Mouse (Mus musculus) ES-Bruce4 (cell line): ENCODE data around the gene Ctsf.

Experiments
- CTCF ChIP-seq: IDR thresholded peaks from one replicate; pipeline ENCODE4 v1.8.1; 2011; ENCODE audit warnings: low read depth, low read length
- POLR2A ChIP-seq: IDR thresholded peaks from one replicate; pipeline ENCODE4 v1.8.1; 2011; ENCODE audit warnings: low read length; ENCODE audit not compliant: insufficient read depth

- no peak for TF ChIP-seq CTCF
- TF ChIP-seq POLR2A = no peak
Observed at GRCm38 (mm10) chr19:4854552-4855469, at the start of gene Ctsf.
